Mouse (Mus musculus): Measurements from ENCODE around the gene Gfi1b. TPM values are rescaled to one million over a fixed set of nuclear protein-coding genes. Genes with fewer than 3 reads are reported as not detected.
A peak's percentile ranks its signal among the peaks of the same experiment; 100 is the strongest.

Gfi1b gene
- polyA plus RNA-seq, 1 experiment: not detected

DNA sequence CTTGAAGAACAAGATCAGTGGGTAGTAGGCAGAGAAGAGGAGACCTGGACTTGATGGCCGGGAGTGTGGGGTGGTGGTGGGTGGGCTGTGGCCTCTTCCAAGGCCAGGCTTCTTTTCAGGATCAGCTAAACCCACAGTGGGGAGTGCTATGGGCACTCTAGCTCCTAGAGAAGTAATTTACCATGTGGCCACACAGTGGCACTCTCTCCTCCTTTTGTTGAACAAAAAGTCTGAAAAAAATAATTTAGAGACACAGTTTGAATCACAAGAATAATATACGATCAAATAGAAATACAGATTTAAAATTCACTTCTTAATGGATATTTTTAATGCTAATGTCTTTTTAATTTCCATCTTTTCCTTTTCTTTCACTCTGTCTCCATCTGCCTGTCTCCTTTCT lies 6.3 kb upstream of the Gfi1b start:
- H3K4me3 ChIP-seq (ENCODE audit: insufficient read depth, low read length): no peak overlapping the region
- no peak overlapping the region for H3K27ac ChIP-seq (ENCODE audit: insufficient read depth, low read length)
- TF ChIP-seq CTCF (IDR thresholded peaks at IDR 0.05; ENCODE audit: borderline replicate concordance, insufficient read depth, low read length): no peak
- TF ChIP-seq POLR2A (IDR thresholded peaks at IDR 0.05; ENCODE audit: low read depth, low read length): no peak
- H3K4me1 ChIP-seq (ENCODE audit: control insufficient read depth, insufficient read depth, low read length): no peaks in the 10 kb centered on the region

DNA sequence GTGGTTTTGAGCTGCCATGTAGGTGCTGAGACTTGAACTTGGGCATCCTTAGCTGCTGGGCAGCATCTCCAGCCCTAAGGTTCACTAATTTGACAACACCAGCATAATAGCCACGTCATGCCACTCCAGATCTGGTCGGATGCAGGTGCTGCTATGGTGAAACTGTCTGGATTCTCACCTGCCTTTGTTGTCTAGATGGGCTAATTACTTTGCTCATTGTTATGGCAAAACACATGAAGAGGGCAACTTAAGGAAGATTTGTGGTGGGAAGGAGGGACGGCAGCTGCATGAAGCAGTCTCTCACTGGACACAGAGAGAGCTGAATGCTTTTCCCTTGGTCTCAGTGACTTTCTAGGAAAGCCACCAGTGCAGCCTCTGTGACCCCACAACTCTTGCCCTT lies 4.3 kb upstream of the Gfi1b start:
- TF ChIP-seq CTCF (IDR thresholded peaks at IDR 0.05; ENCODE audit: borderline replicate concordance, insufficient read depth, low read length) (no peak), POLR2A (IDR thresholded peaks at IDR 0.05; ENCODE audit: low read depth, low read length) (no peak)
- H3K4me1 ChIP-seq (ENCODE audit: control insufficient read depth, insufficient read depth, low read length): no peaks in the 10 kb centered on the region
- H3K4me3 ChIP-seq (ENCODE audit: insufficient read depth, low read length): no peak overlapping the region
- no peak overlapping the region for H3K27ac ChIP-seq (ENCODE audit: insufficient read depth, low read length)

DNA sequence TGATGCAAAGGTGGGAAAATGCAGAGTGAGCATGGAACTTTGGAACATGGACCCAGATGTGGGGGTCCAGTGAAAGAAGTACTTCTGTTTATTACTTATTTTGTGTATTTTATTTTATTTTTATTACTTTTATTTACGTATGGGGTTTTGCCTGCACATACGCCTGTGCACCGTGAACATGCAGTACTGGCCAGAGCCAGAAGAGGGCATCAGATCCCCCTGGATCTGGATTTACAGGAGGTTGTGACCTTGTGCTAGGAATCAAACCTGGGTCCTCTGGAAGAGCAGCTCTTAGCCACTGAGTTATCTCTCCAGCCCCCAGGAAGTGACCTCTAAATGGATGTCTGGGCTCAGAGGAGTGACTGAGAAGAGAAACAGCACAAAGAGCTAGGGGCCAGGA lies 3.1 kb upstream of the Gfi1b start:
- Histone ChIP-seq H3K4me3 (ENCODE audit: insufficient read depth, low read length) (no peak overlapping the region), H3K27ac (ENCODE audit: insufficient read depth, low read length) (no peak overlapping the region), H3K4me1 (ENCODE audit: control insufficient read depth, insufficient read depth, low read length) (no peaks in the 10 kb centered on the region)
- TF ChIP-seq CTCF (IDR thresholded peaks at IDR 0.05; ENCODE audit: borderline replicate concordance, insufficient read depth, low read length) (no peak), POLR2A (IDR thresholded peaks at IDR 0.05; ENCODE audit: low read depth, low read length) (no peak)

DNA sequence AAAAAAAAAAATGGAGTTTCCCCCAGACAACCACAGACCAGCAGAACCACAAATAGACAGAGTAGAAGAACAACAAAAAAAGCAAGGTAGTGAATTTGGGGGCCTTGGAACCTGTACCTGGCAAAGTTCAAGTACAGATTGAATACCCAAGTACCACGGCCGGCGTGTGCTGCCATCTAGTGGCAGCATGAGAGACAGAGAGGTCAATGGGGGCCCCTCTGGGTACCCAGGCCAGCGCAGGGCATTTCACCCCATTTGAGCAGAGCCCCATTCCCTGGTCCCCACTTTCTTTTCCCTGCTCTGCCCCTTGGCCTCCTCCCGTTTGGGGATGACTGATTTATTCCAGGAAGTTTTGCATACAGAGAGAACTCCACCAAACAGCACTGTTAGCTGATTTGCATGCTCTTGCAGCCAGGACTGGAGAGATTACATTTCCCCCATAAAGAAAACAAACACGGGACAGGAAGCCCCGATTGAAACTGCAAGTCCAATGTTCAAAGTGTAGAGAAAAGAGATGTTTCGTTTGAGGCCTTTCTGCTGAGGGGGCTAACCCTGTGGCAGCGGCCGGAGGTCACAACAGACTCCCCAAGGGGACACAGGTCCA lies 841 bp upstream of the Gfi1b start:
- TF ChIP-seq CTCF (IDR thresholded peaks at IDR 0.05; ENCODE audit: borderline replicate concordance, insufficient read depth, low read length): peak; percentile 58; the same call in 1 of the 2 replicates
- no peak for TF ChIP-seq POLR2A (IDR thresholded peaks at IDR 0.05; ENCODE audit: low read depth, low read length)
- H3K4me1 ChIP-seq (ENCODE audit: control insufficient read depth, insufficient read depth, low read length): no peaks in the 10 kb centered on the region
- H3K4me3 ChIP-seq (ENCODE audit: insufficient read depth, low read length): no peak overlapping the region
- H3K27ac ChIP-seq (ENCODE audit: insufficient read depth, low read length): no peak overlapping the region

DNA sequence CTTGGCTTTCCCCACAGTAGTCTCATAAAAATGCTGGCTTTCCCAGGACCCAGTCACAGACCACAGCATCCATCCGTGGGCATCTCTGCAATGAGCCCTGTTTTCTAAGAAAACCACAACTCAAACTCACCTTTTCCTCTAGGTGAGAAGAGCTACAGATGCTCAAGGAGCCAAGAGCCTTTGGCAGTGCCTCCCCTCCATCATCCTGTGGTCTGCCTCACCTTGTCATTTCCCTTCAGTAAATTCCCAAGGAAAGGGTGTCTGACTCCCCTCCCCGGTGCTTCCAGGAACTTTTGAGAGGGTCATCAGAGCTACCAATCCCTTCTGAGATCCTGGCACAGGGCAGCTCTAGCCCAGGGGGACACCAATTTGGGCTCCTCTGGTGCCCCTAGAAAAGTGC lies 671 bp downstream of the Gfi1b start:
- Histone ChIP-seq H3K27ac (ENCODE audit: insufficient read depth, low read length) (no peak overlapping the region), H3K4me3 (ENCODE audit: insufficient read depth, low read length) (no peak overlapping the region), H3K4me1 (ENCODE audit: control insufficient read depth, insufficient read depth, low read length) (no peaks in the 10 kb centered on the region)
- TF ChIP-seq POLR2A (IDR thresholded peaks at IDR 0.05; ENCODE audit: low read depth, low read length): no peak
- no peak for TF ChIP-seq CTCF (IDR thresholded peaks at IDR 0.05; ENCODE audit: borderline replicate concordance, insufficient read depth, low read length)

DNA sequence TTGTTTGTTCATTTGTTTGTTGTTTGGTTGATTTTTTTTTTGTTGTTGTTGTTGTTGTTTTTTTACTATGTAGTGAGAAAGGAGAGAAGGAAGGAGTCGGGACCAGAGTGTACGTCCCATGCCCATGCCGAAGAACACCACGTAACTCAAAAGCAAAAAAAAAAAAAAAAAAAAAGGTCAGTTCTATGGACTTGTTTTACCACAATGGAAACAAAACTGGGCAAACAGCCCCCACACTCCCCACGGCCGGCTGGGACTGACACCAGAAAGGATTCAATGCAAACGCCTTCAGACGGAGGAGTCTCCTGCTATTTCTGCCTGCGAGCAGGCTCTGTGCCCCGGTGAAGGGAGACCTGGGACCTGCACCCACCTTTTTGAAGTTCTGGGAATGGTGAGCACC lies 1.3 kb downstream of the Gfi1b start:
- TF ChIP-seq CTCF (IDR thresholded peaks at IDR 0.05; ENCODE audit: borderline replicate concordance, insufficient read depth, low read length) (no peak), POLR2A (IDR thresholded peaks at IDR 0.05; ENCODE audit: low read depth, low read length) (no peak)
- H3K27ac ChIP-seq (ENCODE audit: insufficient read depth, low read length): no peak overlapping the region
- no peak overlapping the region for H3K4me3 ChIP-seq (ENCODE audit: insufficient read depth, low read length)
- H3K4me1 ChIP-seq (ENCODE audit: control insufficient read depth, insufficient read depth, low read length): no peaks in the 10 kb centered on the region

DNA sequence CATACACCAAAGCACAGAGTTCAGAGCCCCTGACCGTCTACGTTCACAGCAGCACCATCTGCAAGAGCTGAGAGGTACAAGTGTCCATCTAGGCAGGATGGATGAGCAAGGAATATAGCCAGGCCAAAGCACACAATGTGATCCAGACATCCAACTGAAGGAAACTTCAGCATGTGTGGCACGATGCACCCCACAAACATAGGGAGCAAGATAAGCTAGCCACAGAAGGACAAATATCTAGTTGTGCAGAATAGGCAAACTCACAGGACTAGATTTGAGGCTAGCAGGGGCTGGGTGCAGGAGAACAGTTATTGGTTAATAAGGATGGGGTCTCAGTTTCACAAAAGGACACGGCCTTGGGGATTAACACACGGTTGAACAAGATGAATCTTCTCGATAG lies 2.4 kb downstream of the Gfi1b start:
- Histone ChIP-seq H3K4me3 (ENCODE audit: insufficient read depth, low read length) (no peak overlapping the region), H3K4me1 (ENCODE audit: control insufficient read depth, insufficient read depth, low read length) (no peaks in the 10 kb centered on the region)
- TF ChIP-seq POLR2A (IDR thresholded peaks at IDR 0.05; ENCODE audit: low read depth, low read length) (no peak), CTCF (IDR thresholded peaks at IDR 0.05; ENCODE audit: borderline replicate concordance, insufficient read depth, low read length) (no peak)

DNA sequence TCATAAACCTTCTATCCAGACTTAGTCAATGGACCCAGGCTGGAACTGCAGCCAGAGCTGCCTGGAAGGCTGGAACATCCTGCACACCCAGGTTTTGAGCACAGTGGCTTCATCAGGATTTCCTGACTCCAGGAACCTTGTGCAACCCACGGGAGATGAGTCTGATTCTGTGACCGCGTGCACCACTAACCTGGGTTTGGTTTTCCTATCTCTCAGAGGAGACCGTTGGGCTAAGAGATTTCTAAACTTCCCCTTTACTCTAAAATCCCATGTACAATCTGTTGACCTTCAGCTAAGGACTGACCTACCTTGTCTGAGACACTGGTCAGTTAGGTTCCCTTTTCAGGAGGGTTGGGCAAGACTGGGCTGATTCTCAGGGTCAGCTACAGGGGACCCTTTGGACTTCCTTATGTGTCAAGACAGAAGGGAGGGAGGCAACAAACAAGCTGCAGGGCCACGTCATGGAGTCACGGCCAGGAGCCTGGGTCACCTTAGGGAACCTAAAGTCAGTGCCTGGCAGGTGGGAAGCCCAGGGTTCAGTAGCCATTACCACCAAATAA lies 2.9 kb downstream of the Gfi1b start:
- Histone ChIP-seq H3K4me3 (ENCODE audit: insufficient read depth, low read length) (no peak overlapping the region), H3K4me1 (ENCODE audit: control insufficient read depth, insufficient read depth, low read length) (no peaks in the 10 kb centered on the region), H3K27ac (ENCODE audit: insufficient read depth, low read length) (no peak overlapping the region)
- no peak for TF ChIP-seq POLR2A (IDR thresholded peaks at IDR 0.05; ENCODE audit: low read depth, low read length)
- no peak for TF ChIP-seq CTCF (IDR thresholded peaks at IDR 0.05; ENCODE audit: borderline replicate concordance, insufficient read depth, low read length)

More for the DNA sequence above, 2.4 kb downstream of the Gfi1b start:
- H3K27ac ChIP-seq (ENCODE audit: insufficient read depth, low read length): no peak overlapping the region

DNA sequence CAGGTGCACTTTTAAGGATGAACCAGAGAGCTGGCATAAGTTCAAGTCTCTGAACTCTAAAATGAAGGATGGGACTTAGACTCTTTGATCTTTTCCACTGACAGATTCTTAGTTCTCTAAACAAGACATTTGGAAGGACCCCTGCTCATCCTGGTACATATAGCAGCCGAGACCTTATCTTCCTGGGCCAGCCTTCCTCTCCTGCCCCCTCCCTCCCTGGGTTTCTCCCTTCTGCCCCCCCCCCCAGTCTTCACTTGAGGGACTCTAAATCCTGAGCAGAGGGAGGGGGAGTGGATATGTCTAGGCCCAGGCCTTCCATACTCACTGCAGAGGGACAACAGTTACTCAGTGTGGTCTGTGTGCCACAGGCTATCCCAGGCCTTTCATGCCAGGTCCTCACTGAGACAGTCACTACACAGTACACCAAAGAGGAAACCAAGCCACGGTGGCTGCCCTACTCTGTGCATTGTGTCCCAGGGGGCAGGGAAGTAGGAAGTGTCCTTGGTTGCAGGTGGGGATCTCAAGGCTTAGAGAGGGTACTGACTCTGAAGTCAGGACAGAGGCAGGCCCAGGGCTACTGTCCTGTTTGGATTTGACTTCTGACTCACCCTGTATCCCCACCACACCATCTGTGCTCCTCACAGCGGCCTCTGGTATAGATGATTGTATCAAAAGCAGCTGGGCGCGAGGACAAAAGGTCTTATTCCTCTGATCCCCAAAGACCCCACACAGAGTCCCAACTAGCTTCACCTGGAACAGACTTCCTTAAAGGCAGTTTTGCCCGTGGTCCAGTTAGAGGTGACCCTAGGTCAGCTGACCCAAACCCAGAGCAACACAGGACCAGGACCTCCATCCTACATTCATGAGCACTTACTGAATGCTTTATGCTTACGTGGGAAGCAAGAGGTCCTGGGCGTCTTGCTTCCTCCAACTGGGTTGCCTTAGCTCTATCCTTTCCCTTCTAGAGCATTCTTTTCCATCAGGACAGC lies 4.0 kb downstream of the Gfi1b start:
- Histone ChIP-seq H3K27ac (ENCODE audit: insufficient read depth, low read length) (no peak overlapping the region), H3K4me1 (ENCODE audit: control insufficient read depth, insufficient read depth, low read length) (no peaks in the 10 kb centered on the region), H3K4me3 (ENCODE audit: insufficient read depth, low read length) (no peak overlapping the region)
- TF ChIP-seq POLR2A (IDR thresholded peaks at IDR 0.05; ENCODE audit: low read depth, low read length) (no peak), CTCF (IDR thresholded peaks at IDR 0.05; ENCODE audit: borderline replicate concordance, insufficient read depth, low read length) (no peak)

DNA sequence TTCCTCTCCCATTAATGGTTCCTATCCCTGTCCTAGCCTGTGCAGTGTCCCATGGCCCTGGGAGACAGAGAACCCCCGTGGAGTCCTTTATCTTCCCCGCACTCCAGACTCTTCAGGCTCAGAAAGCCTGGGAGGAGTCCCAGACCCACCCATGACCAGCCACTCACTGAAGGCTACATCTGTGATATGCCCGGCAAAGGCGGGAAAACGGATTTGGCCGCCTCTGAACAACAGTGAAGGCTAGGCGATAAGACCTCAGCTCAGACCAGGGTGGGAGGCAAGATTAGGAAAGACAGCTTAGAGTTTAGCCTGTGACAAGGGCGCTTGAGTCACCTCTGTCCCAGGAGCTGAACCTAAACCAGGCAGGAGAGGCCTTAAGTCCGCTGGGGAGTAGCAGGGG lies 4.9 kb downstream of the Gfi1b start:
- Histone ChIP-seq H3K27ac (ENCODE audit: insufficient read depth, low read length) (no peak overlapping the region), H3K4me3 (ENCODE audit: insufficient read depth, low read length) (no peak overlapping the region), H3K4me1 (ENCODE audit: control insufficient read depth, insufficient read depth, low read length) (no peaks in the 10 kb centered on the region)
- no peak for TF ChIP-seq POLR2A (IDR thresholded peaks at IDR 0.05; ENCODE audit: low read depth, low read length)

All from embryonic fibroblast, embryonic 13.5 days (primary cell).